Mouse (Mus musculus) limb, embryonic 13.5 days (tissue): ENCODE measurements around the gene Ascl3. TPM values are rescaled to one million over a fixed set of nuclear protein-coding genes. Genes with fewer than 3 reads are reported as not detected.

Experiments
- ATAC-seq: fragments of 200-750 bp; cut with Nextera tagmentation; 2 replicates; pipeline ENCODE4 v1.8.0; 2017; ENCODE audit warnings: low read depth, moderate number of reproducible peaks, moderate TSS enrichment; ENCODE audit not compliant: low FRiP score
- H3K27ac ChIP-seq: fragments of 300-500 bp; sonication (generic); 2 replicates; pipeline ENCODE4 v1.5.1; 2015; ENCODE audit warnings: inconsistent platforms, mild to moderate bottlenecking, moderate library complexity
- H3K27me3 ChIP-seq: fragments of 300-500 bp; sonication (generic); 2 replicates; pipeline ENCODE4 v1.6.1; 2015; ENCODE audit warnings: mild to moderate bottlenecking, inconsistent platforms
- H3K36me3 ChIP-seq: fragments of 300-500 bp; sonication (generic); 2 replicates; pipeline ENCODE4 v1.6.1; 2015; ENCODE audit warnings: inconsistent platforms, mild to moderate bottlenecking, moderate library complexity
- H3K4me1 ChIP-seq: fragments of 300-500 bp; sonication (generic); 2 replicates; pipeline ENCODE4 v1.6.1; 2015; ENCODE audit warnings: inconsistent platforms
- H3K4me2 ChIP-seq: fragments of 300-500 bp; sonication (generic); replicated peaks from 2 replicates; pipeline ENCODE4 v1.6.1; 2015; ENCODE audit warnings: inconsistent platforms, mild to moderate bottlenecking, moderate library complexity
- H3K4me3 ChIP-seq: fragments of 300-500 bp; sonication (generic); 2 replicates; pipeline ENCODE4 v1.5.1; 2015; ENCODE audit warnings: moderate library complexity, mild to moderate bottlenecking, inconsistent platforms
- H3K9ac ChIP-seq: fragments of 300-500 bp; sonication (generic); 2 replicates; pipeline ENCODE4 v1.6.1; 2015; ENCODE audit warnings: mild to moderate bottlenecking, inconsistent platforms
- H3K9me3 ChIP-seq: fragments of 300-500 bp; sonication (generic); 2 replicates; pipeline ENCODE4 v1.6.1; 2016; ENCODE audit warnings: inconsistent platforms
- WGBS: fragments of 180-500 bp; shearing (Covaris S2); methylation state at CpG from one replicate; pipeline ENCODE4 v1.1.7; 2015; 5-methylcytosine and 5-hydroxymethylcytosine counted together
- polyA plus RNA-seq: library from polyadenylated mRNA; unstranded; fragments of >200 nt; fragmentation: Nextera tagmentation; extraction: Ambion mirVana; gene quantifications from 2 replicates; pipeline ENCODE4 v1.2.1, GENCODE M21; 2015

Gene Ascl3
- polyA plus RNA-seq, 1 experiment from 2014 or later = not detected

GRCm38 (mm10) chr7:109680879-109681278 lies 50.6 kb downstream of the Ascl3 start:
- Histone ChIP-seq H3K9ac (no peak overlapping the region), H3K27me3 (no peaks in the 10 kb centered on the region), H3K9me3 (no peaks in the 10 kb centered on the region), H3K36me3 (no peaks in the 10 kb centered on the region), H3K4me3 (no peak overlapping the region), H3K27ac (no peak overlapping the region), H3K4me2 (no peak overlapping the region), H3K4me1 (no peaks in the 10 kb centered on the region)
- ATAC-seq = no peak
- WGBS = 90% methylated on average over 1 of the region's 1 CpGs

- Histone ChIP-seq H3K4me1 (no peaks in the 10 kb centered on the region), H3K36me3 (no peaks in the 10 kb centered on the region), H3K4me2 (no peak overlapping the region), H3K9me3 (no peaks in the 10 kb centered on the region), H3K9ac (no peak overlapping the region), H3K27me3 (no peaks in the 10 kb centered on the region), H3K4me3 (no peak overlapping the region), H3K27ac (no peak overlapping the region)
- 91% methylated on average over 2 of the region's 2 CpGs for WGBS
- ATAC-seq = no peak
Observed at GRCm38 (mm10) chr7:109680284-109680683, 51.2 kb downstream of the Ascl3 start.

Other genes starting within 250 kb of the Ascl3 start
- 0.04 and 0.05 TPM in 2 replicates for gene Trim66, start 223.6 kb downstream of the Ascl3 start, polyA plus RNA-seq
- 141 and 145 TPM in 2 replicates for gene Rpl27a, start 212.6 kb downstream of the Ascl3 start, polyA plus RNA-seq
- gene St5, start 28.1 kb downstream of the Ascl3 start, polyA plus RNA-seq = 40.6 and 47.3 TPM in 2 replicates
- 33.3 and 37.8 TPM in 2 replicates for gene Akip1, start 28.0 kb downstream of the Ascl3 start, polyA plus RNA-seq
- gene BC051019, start 7.9 kb downstream of the Ascl3 start, polyA plus RNA-seq = 0.19 TPM in 2 replicates
- gene Tmem9b, start 21.1 kb upstream of the Ascl3 start, polyA plus RNA-seq = 46.8 and 47.8 TPM in 2 replicates
- 0.49 and 0.73 TPM in 2 replicates for gene Nrip3, start 50.3 kb upstream of the Ascl3 start, polyA plus RNA-seq
- 4.5 and 6.5 TPM in 2 replicates for gene Scube2, start 134.0 kb upstream of the Ascl3 start, polyA plus RNA-seq
- gene Dennd5a, start 228.7 kb upstream of the Ascl3 start, polyA plus RNA-seq = 42.4 and 42.7 TPM in 2 replicates